Comparison of ENCODE assay signal across 27 mouse cellular contexts in genomic region chr1:23649886-23650285, GRCm38 (mm10).
DNase-seq lines count a peak whose midpoint lies in the region; ATAC-seq and TF ChIP-seq lines count a peak whose summit lies in the region.
"Had no signal": no experiment of that assay in that cellular context is flagged by ENCODE, and none has a peak within 500 bp of the region (broad histone marks: within the 10 kb centered on the region; RNA-seq: fewer than 3 reads in every experiment).

No protein-coding gene starts in this region.

- peak; percentile 18 for DNase-seq in layer of hippocampus, adult 11-12 months (ENCODE audit: low spot score)
- no peak for DNase-seq in layer of hippocampus, adult 8-10 months (ENCODE audit: low spot score in 2 of 2)
- DNase-seq in lung, embryonic 14.5 days: peak; percentile 3
- DNase-seq in lung, adult 2 months: no peak
- peak; percentile 62 for DNase-seq in R1 (ENCODE audit: low read depth, low spot score)
- peak; percentile 12 for DNase-seq in brain, embryonic 14.5 days (ENCODE audit: low read depth)
- DNase-seq in adrenal gland, postnatal 4 days (ENCODE audit: low spot score in 2 of 2): no peak
- DNase-seq in heart, postnatal 4 days: no peak
- DNase-seq: adrenal gland, postnatal 10 days; adrenal gland, postnatal 36 days; B cell, adult 2 months; cerebellum, adult 18-20 months; cerebellum, adult 9-10 months; cerebellum, postnatal 14 days; gastrocnemius, postnatal 36 days; heart, adult 2 months had no signal

- WGBS in lung, embryonic 14.5 days: 53% methylated on average over 4 of the region's 4 CpGs
- 59% methylated on average over 4 of the region's 4 CpGs for WGBS in lung, adult 2 months

- no peak overlapping the region for H3K4me2 ChIP-seq in lung, embryonic 14.5 days
- H3K4me2 ChIP-seq: forebrain, embryonic 13.5 days; heart, embryonic 13.5 days; hindbrain, embryonic 14.5 days had no signal

- H3K4me1 ChIP-seq in lung, embryonic 14.5 days (ENCODE audit: insufficient read depth): no peaks in the 10 kb centered on the region
- no peaks in the 10 kb centered on the region for H3K4me1 ChIP-seq in lung, adult 2 months (ENCODE audit: control insufficient read depth, insufficient read depth, low read length)
- H3K4me1 ChIP-seq: forebrain, embryonic 10.5 days; heart, embryonic 10.5 days; heart, embryonic 13.5 days; hindbrain, embryonic 10.5 days had no signal

- no peak for ATAC-seq in lung, embryonic 14.5 days (ENCODE audit: insufficient read depth)
- ATAC-seq: forebrain, embryonic 16.5 days; hindbrain, postnatal 0 days; inflammation-experienced regulatory T-cells, adult 6 months had no signal

- no peaks in the 10 kb centered on the region for H3K36me3 ChIP-seq in lung, embryonic 14.5 days (ENCODE audit: insufficient read depth)
- H3K36me3 ChIP-seq: forebrain, embryonic 10.5 days; G1E; heart, embryonic 10.5 days; heart, embryonic 13.5 days; hindbrain, embryonic 10.5 days had no signal

- no peaks in the 10 kb centered on the region for H3K27me3 ChIP-seq in lung, embryonic 14.5 days (ENCODE audit: insufficient read depth, low read length)
- H3K27me3 ChIP-seq: CH12.LX; forebrain, embryonic 13.5 days; heart, embryonic 13.5 days had no signal

- no peak overlapping the region for H3K27ac ChIP-seq in lung, embryonic 14.5 days (ENCODE audit: low read depth)
- H3K27ac ChIP-seq: forebrain, embryonic 10.5 days; forebrain, embryonic 13.5 days; heart, adult 2 months; heart, embryonic 10.5 days; heart, embryonic 13.5 days; hindbrain, embryonic 10.5 days; hindbrain, embryonic 14.5 days; hindbrain, postnatal 0 days had no signal

- no peak overlapping the region for H3K9ac ChIP-seq in lung, embryonic 14.5 days
- H3K9ac ChIP-seq: forebrain, embryonic 13.5 days; heart, embryonic 13.5 days; hindbrain, embryonic 14.5 days had no signal

- H3K4me3 ChIP-seq in lung, embryonic 14.5 days (ENCODE audit: low read depth, low read length): no peak overlapping the region
- no peak overlapping the region for H3K4me3 ChIP-seq in lung, adult 2 months (replicated peaks; ENCODE audit: extremely low read depth, low read depth, low read length)
- H3K4me3 ChIP-seq: forebrain, embryonic 10.5 days; forebrain, embryonic 13.5 days; heart, adult 2 months; heart, embryonic 10.5 days; heart, embryonic 13.5 days; hindbrain, embryonic 10.5 days had no signal

- H3K9me3 ChIP-seq in lung, embryonic 14.5 days (ENCODE audit: low read depth, low read length): no peaks in the 10 kb centered on the region
- H3K9me3 ChIP-seq: forebrain, embryonic 10.5 days; forebrain, embryonic 13.5 days; G1E; heart, embryonic 10.5 days; heart, embryonic 13.5 days; hindbrain, embryonic 10.5 days had no signal

- no peak for TF ChIP-seq POLR2A in lung, adult 2 months (IDR thresholded peaks at IDR 0.05; ENCODE audit: borderline replicate concordance, extremely low read depth, low read depth, low read length)
- no peak for TF ChIP-seq POLR2A in brain, embryonic 14.5 days (IDR thresholded peaks at IDR 0.05; ENCODE audit: borderline replicate concordance, extremely low read depth, insufficient read depth, insufficient read length, poor library complexity, severe bottlenecking)

- TF ChIP-seq CTCF in lung, embryonic 14.5 days (IDR thresholded peaks at IDR 0.05; ENCODE audit: low read depth): no peak
- no peak for TF ChIP-seq CTCF in lung, adult 2 months (IDR thresholded peaks at IDR 0.05; ENCODE audit: insufficient read depth, low read length)
- no peak for TF ChIP-seq CTCF in brain, embryonic 14.5 days (IDR thresholded peaks at IDR 0.05; ENCODE audit: borderline replicate concordance, extremely low read depth, insufficient read depth, insufficient read length)

Comparison
In these comparisons a context has a peak if more than half of its experiments do, and no peak if none do; other contexts are left out.
1. DNase-seq: peak in layer of hippocampus, adult 11-12 months (single experiment), lung, embryonic 14.5 days (single experiment), R1 (single experiment) and brain, embryonic 14.5 days (single experiment); none in layer of hippocampus, adult 8-10 months (0 of 2), lung, adult 2 months (single experiment), adrenal gland, postnatal 4 days (0 of 2) and heart, postnatal 4 days (single experiment).